Mouse (Mus musculus) neural tube, embryonic 15.5 days (tissue): ENCODE data around the gene Has3. TPM values are rescaled to one million over a fixed set of nuclear protein-coding genes. Genes with fewer than 3 reads are reported as not detected.

Experiments
- polyA plus RNA-seq: library from polyadenylated mRNA; unstranded; fragments of >200 nt; fragmentation: Nextera tagmentation; extraction: Ambion mirVana; gene quantifications from 2 replicates; pipeline ENCODE4 v1.2.1, GENCODE M21; 2015

Has3 gene
- polyA plus RNA-seq, 1 experiment from 2014 or later, result 2.2 TPM

Other genes starting within 250 kb of the Has3 start
- gene Tango6, start 187.2 kb upstream of the Has3 start, polyA plus RNA-seq, result 6.2 and 6.8 TPM in 2 replicates
- gene Utp4, start 23.4 kb downstream of the Has3 start, polyA plus RNA-seq, result 41.7 and 49.8 TPM in 2 replicates
- 6.6 and 8.7 TPM in 2 replicates for gene Sntb2, start 65.5 kb downstream of the Has3 start, polyA plus RNA-seq
- gene Vps4a, start 161.0 kb downstream of the Has3 start, polyA plus RNA-seq, result 135 and 155 TPM in 2 replicates
- 43.5 and 44.1 TPM in 2 replicates for gene Pdf, start 178.4 kb downstream of the Has3 start, polyA plus RNA-seq
- 42.6 and 44.3 TPM in 2 replicates for gene Cog8, start 186.4 kb downstream of the Has3 start, polyA plus RNA-seq
- 59.3 and 72.9 TPM in 2 replicates for gene Nip7, start 186.6 kb downstream of the Has3 start, polyA plus RNA-seq
- gene Tmed6, start 195.4 kb downstream of the Has3 start, polyA plus RNA-seq, result 0.64 TPM in 1 of 2 replicates, not detected in the other
- 23.9 and 27.4 TPM in 2 replicates for gene Terf2, start 226.3 kb downstream of the Has3 start, polyA plus RNA-seq